Comparison of ENCODE assay signal across 18 mouse cellular contexts in genomic region chr2:8468989-8469388, GRCm38 (mm10).
DNase-seq lines count a peak whose midpoint lies in the region; ATAC-seq and TF ChIP-seq lines count a peak whose summit lies in the region.
"Had no signal": no experiment of that assay in that cellular context is flagged by ENCODE, and none has a peak within 500 bp of the region (broad histone marks: within the 10 kb centered on the region; RNA-seq: fewer than 3 reads in every experiment).

No protein-coding gene starts in this region.

- H3K4me2 ChIP-seq in forebrain, embryonic 13.5 days, result no peak overlapping the region
- H3K4me2 ChIP-seq in forebrain, embryonic 12.5 days, result no peak overlapping the region
- no peak overlapping the region for H3K4me2 ChIP-seq in midbrain, embryonic 16.5 days (ENCODE audit: low read length)
- H3K4me2 ChIP-seq in forebrain, embryonic 14.5 days (ENCODE audit: low read length), result no peak overlapping the region
- no peak overlapping the region for H3K4me2 ChIP-seq in forebrain, postnatal 0 days (ENCODE audit: low read depth)
- H3K4me2 ChIP-seq: heart, embryonic 12.5 days had no signal

- no peak for TF ChIP-seq CTCF in forebrain, postnatal 0 days (IDR thresholded peaks at IDR 0.05; ENCODE audit: low read depth)

- no peaks in the 10 kb centered on the region for H3K27me3 ChIP-seq in forebrain, embryonic 13.5 days
- H3K27me3 ChIP-seq in forebrain, embryonic 12.5 days, result no peaks in the 10 kb centered on the region
- H3K27me3 ChIP-seq in midbrain, embryonic 10.5 days (ENCODE audit: low read depth, poor library complexity, severe bottlenecking), result no peaks in the 10 kb centered on the region
- H3K27me3 ChIP-seq in midbrain, embryonic 16.5 days (ENCODE audit: control insufficient read depth, insufficient read depth, low read depth, low read length), result no peaks in the 10 kb centered on the region
- H3K27me3 ChIP-seq in forebrain, embryonic 14.5 days (replicated peaks; ENCODE audit: control insufficient read depth, insufficient read depth, low read length), result no peaks in the 10 kb centered on the region
- H3K27me3 ChIP-seq in forebrain, postnatal 0 days (ENCODE audit: insufficient read depth, low read length), result no peaks in the 10 kb centered on the region
- H3K27me3 ChIP-seq: CH12.LX; heart, embryonic 12.5 days had no signal

- H3K9me3 ChIP-seq in forebrain, embryonic 13.5 days (replicated peaks), result no peaks in the 10 kb centered on the region
- no peaks in the 10 kb centered on the region for H3K9me3 ChIP-seq in forebrain, embryonic 12.5 days
- no peaks in the 10 kb centered on the region for H3K9me3 ChIP-seq in midbrain, embryonic 10.5 days (replicated peaks)
- H3K9me3 ChIP-seq in midbrain, embryonic 16.5 days (replicated peaks; ENCODE audit: control insufficient read depth, low read length, poor library complexity, severe bottlenecking), result no peaks in the 10 kb centered on the region
- no peaks in the 10 kb centered on the region for H3K9me3 ChIP-seq in forebrain, embryonic 14.5 days (replicated peaks; ENCODE audit: control insufficient read depth, low read length)
- H3K9me3 ChIP-seq in forebrain, postnatal 0 days (ENCODE audit: low read length), result no peaks in the 10 kb centered on the region
- H3K9me3 ChIP-seq: heart, embryonic 12.5 days; hindbrain, embryonic 10.5 days had no signal

- H3K4me3 ChIP-seq in forebrain, embryonic 13.5 days, result no peak overlapping the region
- no peak overlapping the region for H3K4me3 ChIP-seq in forebrain, embryonic 12.5 days (replicated peaks)
- H3K4me3 ChIP-seq in midbrain, embryonic 10.5 days, result no peak overlapping the region
- no peak overlapping the region for H3K4me3 ChIP-seq in midbrain, embryonic 16.5 days (ENCODE audit: low read depth, low read length)
- H3K4me3 ChIP-seq in forebrain, embryonic 14.5 days (ENCODE audit: low read depth, low read length), result no peak overlapping the region
- no peak overlapping the region for H3K4me3 ChIP-seq in forebrain, postnatal 0 days (ENCODE audit: low read depth, low read length)
- H3K4me3 ChIP-seq: heart, embryonic 12.5 days; hindbrain, embryonic 10.5 days had no signal

- WGBS in forebrain, embryonic 13.5 days, result 55% methylated on average over 2 of the region's 2 CpGs
- 53% methylated on average over 2 of the region's 2 CpGs for WGBS in forebrain, embryonic 12.5 days
- WGBS in midbrain, embryonic 10.5 days, result 52% methylated on average over 2 of the region's 2 CpGs
- 45% methylated on average over 2 of the region's 2 CpGs for WGBS in midbrain, embryonic 16.5 days
- 44% methylated on average over 2 of the region's 2 CpGs for WGBS in forebrain, embryonic 14.5 days
- 68% methylated on average over 2 of the region's 2 CpGs for WGBS in forebrain, postnatal 0 days

- peak overlapping the region; percentile 60; the same call in 1 of the 2 replicates for H3K27ac ChIP-seq in forebrain, embryonic 13.5 days
- H3K27ac ChIP-seq in forebrain, embryonic 12.5 days, result no peak overlapping the region
- peak overlapping the region; percentile 80 for H3K27ac ChIP-seq in midbrain, embryonic 10.5 days (replicated peaks)
- no peak overlapping the region for H3K27ac ChIP-seq in midbrain, embryonic 16.5 days (ENCODE audit: low read length)
- H3K27ac ChIP-seq in forebrain, embryonic 14.5 days (ENCODE audit: low read depth, low read length), result 0 out of 2 replicates have a peak overlapping the region, but pooled peaks have one; percentile 68
- H3K27ac ChIP-seq in forebrain, postnatal 0 days (ENCODE audit: low read depth, low read length), result peak overlapping the region; percentile 64; the same call in 1 of the 2 replicates
- H3K27ac ChIP-seq: hindbrain, embryonic 10.5 days had no signal

- H3K9ac ChIP-seq in forebrain, embryonic 13.5 days, result no peak overlapping the region
- H3K9ac ChIP-seq in forebrain, embryonic 12.5 days, result no peak overlapping the region
- H3K9ac ChIP-seq in midbrain, embryonic 16.5 days (ENCODE audit: low read depth, low read length), result no peak overlapping the region
- no peak overlapping the region for H3K9ac ChIP-seq in forebrain, embryonic 14.5 days (ENCODE audit: low read length)
- no peak overlapping the region for H3K9ac ChIP-seq in forebrain, postnatal 0 days
- H3K9ac ChIP-seq: heart, embryonic 12.5 days had no signal

- DNase-seq in midbrain, embryonic 10.5 days (ENCODE audit: low spot score), result no peak
- no peak for DNase-seq in forebrain, embryonic 14.5 days (ENCODE audit: low spot score)
- no peak for DNase-seq in forebrain, postnatal 0 days
- no peak for DNase-seq in cerebellum, adult 9-11 months
- DNase-seq: adrenal gland, adult 2 months; adrenal gland, postnatal 25 days; cerebellum, adult 18-20 months; cerebellum, postnatal 10 days; gastrocnemius, postnatal 14 days had no signal

- no peak for ATAC-seq in forebrain, embryonic 13.5 days
- ATAC-seq in forebrain, embryonic 12.5 days (ENCODE audit: low FRiP score), result no peak
- no peak for ATAC-seq in midbrain, embryonic 16.5 days
- ATAC-seq in forebrain, embryonic 14.5 days, result no peak
- ATAC-seq in forebrain, postnatal 0 days, result no peak
- ATAC-seq: hindbrain, embryonic 16.5 days; inflammation-experienced regulatory T-cells, adult 6 months; intestine, postnatal 0 days had no signal

- H3K36me3 ChIP-seq in forebrain, embryonic 13.5 days (ENCODE audit: poor library complexity, severe bottlenecking), result no peaks in the 10 kb centered on the region
- no peaks in the 10 kb centered on the region for H3K36me3 ChIP-seq in forebrain, embryonic 12.5 days (replicated peaks)
- no peaks in the 10 kb centered on the region for H3K36me3 ChIP-seq in midbrain, embryonic 10.5 days
- H3K36me3 ChIP-seq in midbrain, embryonic 16.5 days (ENCODE audit: control insufficient read depth, insufficient read depth, low read length), result no peaks in the 10 kb centered on the region
- H3K36me3 ChIP-seq in forebrain, embryonic 14.5 days (ENCODE audit: control insufficient read depth, insufficient read depth, low read length), result no peaks in the 10 kb centered on the region
- H3K36me3 ChIP-seq in forebrain, postnatal 0 days (ENCODE audit: insufficient read depth), result no peaks in the 10 kb centered on the region
- H3K36me3 ChIP-seq: heart, embryonic 12.5 days; hindbrain, embryonic 10.5 days had no signal

- H3K4me1 ChIP-seq in forebrain, embryonic 13.5 days, result peaks cover 13% of the 10 kb centered on the region
- H3K4me1 ChIP-seq in forebrain, embryonic 12.5 days, result peaks cover 9% of the 10 kb centered on the region; the same call in 1 of the 2 replicates
- peaks cover 30% of the 10 kb centered on the region for H3K4me1 ChIP-seq in midbrain, embryonic 10.5 days
- H3K4me1 ChIP-seq in midbrain, embryonic 16.5 days (ENCODE audit: control insufficient read depth, insufficient read depth, low read length), result no peaks in the 10 kb centered on the region
- H3K4me1 ChIP-seq in forebrain, embryonic 14.5 days (ENCODE audit: control insufficient read depth, insufficient read depth, low read length), result peaks cover 6% of the 10 kb centered on the region; the same call in 1 of the 2 replicates
- 0 out of 2 replicates have a peak, but pooled peaks cover 4% of the 10 kb centered on the region for H3K4me1 ChIP-seq in forebrain, postnatal 0 days (ENCODE audit: insufficient read depth)
- H3K4me1 ChIP-seq: heart, embryonic 12.5 days; hindbrain, embryonic 10.5 days had no signal

Comparison
In these comparisons a context has a peak if more than half of its experiments do, and no peak if none do; other contexts are left out.
1. H3K27ac ChIP-seq: peak in forebrain, embryonic 13.5 days (single experiment), midbrain, embryonic 10.5 days (single experiment), forebrain, embryonic 14.5 days (single experiment) and forebrain, postnatal 0 days (single experiment); none in forebrain, embryonic 12.5 days (single experiment) and midbrain, embryonic 16.5 days (single experiment).